Mouse (Mus musculus) G1E-ER4 (cell line): ENCODE data around the gene Gdf3. TPM values are rescaled to one million over a fixed set of nuclear protein-coding genes. Genes with fewer than 3 reads are reported as not detected.

Source experiments
- GATA1 ChIP-seq: IDR thresholded peaks from one replicate; pipeline ENCODE4 v1.8.0; 2012; ENCODE audit warnings: low read length, inconsistent platforms
- polyA plus RNA-seq: library from polyadenylated mRNA; stranded (reverse); fragments of >175 nt; gene quantifications from 2 replicates; pipeline ENCODE4 v1.2.3, GENCODE M21; 2012

Gdf3 gene
- polyA plus RNA-seq, 1 experiment, result not detected

DNA sequence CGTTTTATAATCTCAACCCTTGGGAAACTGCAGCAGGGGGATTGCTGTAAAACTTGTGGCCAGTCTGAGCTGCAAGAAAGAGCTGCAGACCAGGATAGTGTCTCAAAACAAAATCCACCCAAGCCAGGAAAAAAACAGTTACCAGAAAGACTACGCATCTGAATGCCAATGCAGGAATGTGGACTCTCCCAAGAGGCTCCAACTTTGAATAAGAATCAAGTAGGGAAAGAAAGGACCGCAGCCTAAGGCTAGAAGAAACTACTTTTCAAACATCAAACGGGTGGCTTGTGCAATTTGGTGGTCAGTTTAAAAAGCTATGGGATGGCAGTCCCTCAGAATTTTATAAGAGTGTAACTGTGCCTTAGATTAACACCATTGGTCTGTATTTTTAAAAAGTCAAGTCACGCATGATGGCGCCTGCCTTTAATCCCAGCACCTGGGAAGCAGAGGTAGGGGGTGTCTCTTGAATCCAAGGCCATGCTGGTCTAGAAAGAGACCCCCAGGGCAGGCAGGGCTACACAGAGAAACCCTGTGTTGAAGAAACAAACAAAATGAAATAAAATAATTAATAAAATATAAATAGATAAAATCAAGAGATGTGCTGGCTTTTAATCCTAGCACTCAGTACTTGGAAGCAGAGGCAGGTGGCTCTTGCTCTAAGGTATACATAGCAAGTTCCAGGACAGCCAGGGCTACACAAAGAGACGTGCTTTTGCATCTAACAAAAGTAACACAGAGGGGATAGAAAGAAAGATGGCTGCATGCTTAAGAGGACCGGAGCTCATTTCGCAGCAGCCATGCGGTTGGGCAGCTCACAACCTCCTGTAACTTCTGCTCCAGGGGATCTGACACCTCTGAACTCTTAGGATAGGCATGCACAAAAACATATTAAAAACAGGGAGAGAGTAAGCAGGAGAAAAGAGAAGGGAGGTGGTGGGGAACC lies 1.2 kb downstream of the Gdf3 start:
- TF ChIP-seq GATA1, result no peak

DNA sequence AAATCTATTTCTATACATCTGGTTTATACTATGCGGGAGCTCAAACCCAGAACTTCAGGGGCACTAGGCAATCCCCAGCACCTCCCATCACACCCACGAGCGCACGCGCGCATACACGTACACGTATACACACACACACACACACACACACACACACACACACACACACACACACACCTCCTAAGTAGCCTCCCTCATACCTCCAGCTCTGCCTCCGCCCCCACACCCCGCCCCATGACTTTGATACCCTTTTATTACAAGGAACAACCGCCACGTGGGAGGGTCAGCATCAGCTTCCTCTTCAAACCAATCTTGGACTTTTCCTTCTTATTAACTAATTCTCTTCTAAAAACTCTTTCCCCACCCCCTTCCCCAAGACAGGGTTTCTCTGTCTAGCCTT lies 2.2 kb downstream of the Gdf3 start:
- TF ChIP-seq GATA1, result no peak

DNA sequence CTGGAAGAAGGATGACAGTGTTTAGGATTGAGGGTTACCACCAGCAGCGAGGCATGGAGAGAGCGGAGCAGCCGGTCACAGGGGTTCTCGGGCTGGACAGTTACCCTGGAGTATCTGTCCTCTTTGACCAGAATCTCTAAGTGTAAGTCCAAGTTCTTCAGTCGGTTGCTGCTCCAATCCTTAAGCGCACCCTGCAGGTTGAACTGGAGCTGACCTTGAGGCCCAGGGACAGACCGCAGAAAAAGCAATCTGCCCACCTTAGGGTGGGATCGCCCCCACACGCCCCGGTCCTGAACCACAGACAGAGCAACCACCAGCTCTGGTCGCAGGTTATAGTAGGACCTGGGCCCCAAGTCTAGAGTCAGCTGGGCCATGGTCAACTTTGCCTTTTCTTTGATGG lies 3.2 kb downstream of the Gdf3 start:
- no peak for TF ChIP-seq GATA1

DNA sequence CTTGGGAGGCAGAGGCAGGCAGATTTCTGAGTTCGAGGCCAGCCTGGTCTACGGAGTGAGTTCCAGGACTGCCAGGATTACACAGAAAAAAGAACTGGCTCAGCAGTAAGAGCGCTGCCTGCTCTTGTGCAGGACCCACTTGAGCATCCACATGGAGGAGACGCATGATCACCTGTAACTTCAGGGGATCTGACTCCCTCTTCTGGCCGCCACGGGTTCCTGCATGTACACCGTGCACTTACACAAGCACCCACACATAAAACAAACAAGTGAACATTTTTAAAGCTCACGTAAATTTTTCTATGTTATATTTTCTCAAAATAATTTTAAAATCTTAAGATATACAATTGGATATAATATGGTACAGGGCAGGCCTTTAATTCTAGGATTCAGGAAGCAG lies 4.4 kb downstream of the Gdf3 start:
- no peak for TF ChIP-seq GATA1

DNA sequence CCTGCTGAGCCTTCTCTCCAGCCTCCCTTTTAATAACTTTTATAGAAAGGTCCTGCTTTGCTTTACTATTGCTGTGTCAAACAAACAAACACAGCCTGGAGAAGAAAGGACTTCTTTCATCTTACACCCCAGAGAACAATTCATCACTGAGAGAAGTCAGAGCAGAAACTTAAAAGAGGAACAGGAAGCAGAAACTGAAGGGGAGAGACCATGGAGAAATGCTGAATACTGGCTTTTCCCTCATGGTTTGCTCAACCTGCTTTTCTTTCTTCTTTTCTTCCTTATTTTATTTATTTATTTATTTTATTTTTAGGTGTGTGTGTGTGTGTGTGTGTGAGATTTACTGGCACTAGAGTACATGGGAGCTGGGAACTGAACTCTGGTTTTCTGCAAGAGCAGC lies 5.6 kb downstream of the Gdf3 start:
- TF ChIP-seq GATA1, result no peak

DNA sequence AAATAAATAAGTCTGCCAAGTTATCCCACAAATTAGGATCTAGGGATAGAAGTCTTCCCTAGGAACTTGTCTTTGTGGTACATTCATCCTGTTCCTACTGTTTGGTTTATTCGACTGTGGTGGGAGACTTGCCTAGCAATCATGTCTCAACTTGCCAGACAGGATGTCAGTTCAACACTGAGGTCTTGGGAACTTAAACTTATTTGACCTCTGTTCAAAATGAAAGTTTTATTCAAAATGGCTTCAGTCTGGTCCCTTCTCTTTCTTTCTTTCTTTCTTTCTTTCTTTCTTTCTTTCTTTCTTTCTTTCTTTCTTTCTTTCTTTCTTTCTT lies 6.9 kb downstream of the Gdf3 start:
- TF ChIP-seq GATA1, result no peak

DNA sequence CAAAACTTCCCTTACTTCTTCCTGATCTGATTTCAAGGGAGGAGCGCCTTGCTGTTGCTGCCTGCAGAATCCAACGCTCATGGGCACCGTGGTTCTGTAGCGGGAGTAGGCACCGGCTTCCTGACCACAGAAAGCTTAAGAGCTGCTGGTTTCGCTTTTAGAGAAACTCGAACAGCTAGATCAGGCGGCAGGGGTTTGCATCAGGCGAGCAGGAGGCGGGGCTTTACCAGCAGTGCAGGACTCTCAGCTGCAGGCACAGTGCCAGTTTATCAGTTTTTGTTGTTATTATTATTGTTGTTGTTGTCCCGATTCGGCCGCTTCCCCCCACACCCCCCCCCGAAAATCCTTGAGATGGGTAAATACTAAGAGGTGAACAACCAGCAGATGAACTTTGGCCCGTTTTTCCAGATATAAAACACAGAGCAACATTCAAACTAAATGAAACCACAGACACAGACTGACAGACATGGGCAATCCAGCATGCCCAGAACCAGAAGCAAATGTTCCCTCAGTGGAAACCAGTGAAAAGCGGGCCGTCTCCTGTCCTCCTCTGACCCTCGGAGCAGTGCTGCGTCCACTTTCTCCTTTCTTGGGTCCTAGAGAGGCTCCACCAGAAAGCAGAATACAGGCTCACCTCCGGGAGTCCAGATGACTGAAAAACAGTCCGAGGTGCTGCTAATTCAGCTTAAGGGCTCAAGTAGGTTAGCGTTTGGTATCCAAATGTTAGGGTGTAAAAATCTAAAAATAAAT lies 7.5 kb downstream of the Gdf3 start, which contains the start of gene Apobec1:
Gene Apobec1, minus strand, starts transcription at position 203 of the 750 bp plus-strand sequence.
- no peak for TF ChIP-seq GATA1

DNA sequence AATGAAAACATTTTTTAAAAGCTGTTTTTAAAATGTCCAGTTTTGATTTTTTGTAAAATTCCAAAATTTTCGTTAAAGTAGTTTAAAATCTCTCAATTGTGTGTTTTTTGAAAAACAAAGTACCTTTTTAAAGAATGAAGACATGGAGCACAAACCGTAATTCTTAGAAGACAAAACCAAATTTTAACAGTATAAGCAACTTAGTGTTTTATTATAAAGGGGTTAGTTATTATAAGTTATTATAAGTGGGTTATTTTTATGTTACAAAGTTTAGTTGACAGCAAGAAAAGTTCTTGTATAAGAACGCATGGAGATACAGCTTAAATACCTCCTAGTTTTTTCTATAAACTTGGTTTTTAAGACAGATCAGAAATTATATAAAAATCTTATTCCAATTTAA lies 8.3 kb downstream of the Gdf3 start:
- TF ChIP-seq GATA1, result no peak

DNA sequence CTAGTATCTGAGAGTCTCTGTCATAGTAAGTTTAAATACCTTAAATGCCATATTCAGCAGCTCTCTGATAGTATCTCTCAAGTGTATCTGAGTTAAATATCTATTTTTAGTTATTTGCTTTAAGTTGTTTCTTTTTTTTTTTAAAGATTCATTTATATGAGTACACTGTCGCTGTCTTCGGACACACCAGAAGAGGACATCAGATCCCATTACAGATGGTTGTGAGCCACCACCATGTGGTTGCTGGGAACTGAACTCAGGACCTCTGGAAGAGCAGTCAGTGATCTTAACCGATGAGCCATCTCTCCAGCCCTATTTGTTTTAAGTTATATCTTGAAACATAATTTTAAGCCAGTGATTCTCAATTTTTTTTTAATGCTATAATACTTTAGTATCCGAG lies 8.9 kb downstream of the Gdf3 start:
- TF ChIP-seq GATA1, result no peak

DNA sequence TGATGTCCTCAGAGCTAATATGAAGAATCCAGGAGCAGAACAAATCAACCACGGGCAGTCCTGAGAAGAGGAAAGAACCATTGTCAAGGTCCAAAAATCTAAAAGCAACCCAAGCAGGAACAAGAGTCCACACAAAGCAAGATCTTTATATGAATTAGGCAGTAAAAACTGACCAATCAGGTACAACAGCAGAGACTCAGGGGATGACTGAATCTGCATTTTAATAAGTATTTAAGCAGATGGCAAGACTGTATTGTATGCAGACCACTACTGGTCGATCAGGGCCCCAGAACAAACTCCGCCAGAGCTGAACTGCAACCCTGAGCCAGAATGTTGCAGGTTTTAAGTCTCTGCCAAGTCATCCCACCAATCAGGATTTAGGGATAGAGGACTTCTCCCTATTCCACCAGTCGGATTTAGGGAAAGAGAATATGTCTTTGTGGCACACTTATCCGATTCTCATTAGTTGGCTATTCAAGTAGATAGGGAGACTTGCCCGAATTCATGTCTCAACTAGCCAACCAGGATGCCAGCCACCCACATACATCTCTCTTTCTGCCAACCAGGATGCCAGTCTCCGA lies 9.7 kb downstream of the Gdf3 start:
- TF ChIP-seq GATA1, result no peak

DNA sequence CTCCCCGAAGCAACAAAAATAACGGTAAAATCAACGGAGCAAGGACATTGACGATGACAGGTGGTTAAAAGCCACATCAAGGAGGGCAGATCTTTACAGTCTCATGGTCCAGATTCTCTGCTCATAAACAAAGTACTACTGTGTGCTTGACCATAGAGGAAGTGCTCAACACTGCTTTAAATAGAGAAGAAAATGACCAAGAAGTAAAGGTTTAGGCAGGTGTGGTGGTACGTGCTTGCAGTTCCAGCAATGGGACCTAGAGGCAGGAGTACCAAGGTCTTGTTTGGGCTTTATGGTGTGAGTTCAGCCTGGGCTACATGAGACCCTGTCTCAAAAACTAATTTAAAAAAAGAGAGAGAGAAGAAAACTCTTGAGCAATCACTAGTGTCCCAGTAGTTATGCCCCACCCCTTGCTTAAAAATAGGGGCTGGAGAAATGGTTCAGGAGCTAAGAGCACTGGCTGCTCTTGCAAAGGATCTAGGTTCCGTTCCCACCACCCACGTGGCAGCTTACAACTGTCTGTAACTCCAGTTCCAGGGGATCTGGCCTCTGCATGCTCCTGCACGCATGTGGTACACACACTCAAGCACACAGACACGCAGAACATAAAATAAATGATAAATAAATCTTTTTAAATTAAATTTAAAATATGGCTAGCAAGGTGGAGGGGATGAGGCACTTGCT lies 10.7 kb downstream of the Gdf3 start:
- TF ChIP-seq GATA1, result no peak

DNA sequence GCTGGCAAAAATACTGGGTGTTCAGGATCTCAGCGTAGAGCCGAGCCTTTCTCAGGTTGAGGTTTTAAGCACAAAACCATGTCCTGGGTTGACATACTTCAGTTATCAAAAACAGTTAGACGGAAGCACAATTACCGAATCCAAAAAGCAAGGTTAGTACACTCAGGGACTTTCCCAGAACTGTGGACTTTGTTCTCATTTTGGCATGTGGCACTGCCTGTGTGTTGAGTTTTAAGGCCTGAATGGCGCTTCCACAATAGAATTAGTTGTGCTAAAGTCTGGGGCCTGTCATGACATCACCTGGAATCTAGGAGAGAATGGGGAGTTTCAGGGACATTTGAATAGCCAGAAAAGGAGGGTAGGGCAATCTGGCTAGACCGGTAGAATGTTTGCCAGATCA lies 11.5 kb downstream of the Gdf3 start:
- TF ChIP-seq GATA1, result no peak

DNA sequence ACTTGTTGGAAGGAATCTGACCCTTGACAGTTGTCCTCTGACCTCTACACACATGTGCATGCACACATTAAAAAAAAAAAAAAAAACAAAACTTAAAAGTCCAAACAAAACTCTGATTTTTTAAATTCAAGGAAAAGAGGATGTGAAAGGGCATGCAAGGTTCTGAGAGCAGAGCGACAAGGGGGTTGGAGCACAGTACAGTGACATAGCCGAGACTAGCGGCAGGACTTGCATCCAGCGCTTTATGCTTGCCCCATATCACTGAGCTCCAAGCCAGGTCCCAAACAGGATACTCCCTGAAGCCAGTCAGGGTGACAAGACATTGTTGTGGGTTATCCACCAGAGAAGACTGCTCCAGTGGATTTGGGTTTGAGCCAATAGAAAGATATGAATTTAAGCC lies 11.9 kb downstream of the Gdf3 start:
- no peak for TF ChIP-seq GATA1

DNA sequence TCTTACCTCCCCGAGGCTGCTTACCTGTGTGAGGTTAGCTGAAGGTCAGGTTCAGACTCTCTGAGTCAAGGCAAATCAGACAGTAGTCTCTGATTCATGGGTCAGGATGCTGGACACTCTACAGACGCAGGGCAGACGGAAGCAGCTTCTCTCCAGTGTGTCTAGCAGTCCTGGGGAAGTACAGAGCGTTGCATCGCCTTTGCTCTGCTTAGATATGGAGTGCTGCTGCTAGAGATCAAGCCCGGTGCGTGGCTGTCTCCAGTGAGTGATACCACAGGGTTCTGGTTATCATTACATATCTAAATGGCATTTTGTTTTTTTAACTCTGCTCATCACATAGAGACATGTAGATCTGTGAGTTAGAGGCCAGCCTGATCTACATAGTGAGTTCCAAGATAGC lies 13.3 kb downstream of the Gdf3 start:
- no peak for TF ChIP-seq GATA1

DNA sequence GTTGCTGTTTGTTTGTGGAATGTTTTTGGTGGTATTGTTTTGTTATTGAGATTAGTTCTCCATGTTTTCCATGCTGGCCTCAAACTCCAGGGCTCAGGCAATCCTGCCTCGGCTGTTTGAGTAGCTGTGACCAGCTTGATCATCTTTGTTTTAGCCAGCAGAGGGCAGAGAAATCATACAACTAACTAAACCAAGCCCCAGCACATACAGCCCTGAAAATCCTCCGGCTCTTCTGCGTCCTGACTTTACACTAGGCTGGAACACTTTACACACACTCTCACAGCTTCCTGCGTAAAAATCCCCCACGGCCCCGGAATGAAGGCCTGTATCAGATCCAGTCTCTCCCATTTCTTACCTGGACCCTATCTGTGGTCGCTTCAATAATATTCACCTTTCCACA lies 14.2 kb downstream of the Gdf3 start:
- no peak for TF ChIP-seq GATA1

DNA sequence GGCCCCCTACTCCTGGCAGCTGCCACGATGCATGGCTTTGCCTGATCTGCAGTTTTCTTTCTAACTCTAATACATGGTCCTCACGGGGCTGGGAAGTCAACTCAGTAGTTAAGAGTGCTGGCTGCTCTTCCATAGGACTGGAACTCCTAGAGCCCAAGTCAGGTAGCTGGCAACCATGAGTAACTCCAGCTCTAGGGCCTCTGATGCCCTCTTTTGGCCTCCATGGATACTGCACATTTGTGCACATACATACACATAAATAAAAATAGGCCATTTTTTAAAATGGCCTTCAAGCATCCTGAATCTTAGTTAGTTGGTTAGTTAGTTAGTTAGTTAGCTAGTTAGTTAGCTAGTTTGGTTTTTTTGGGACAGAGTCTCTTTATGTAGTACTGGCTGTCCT lies 17.0 kb downstream of the Gdf3 start:
- no peak for TF ChIP-seq GATA1
